Mouse (Mus musculus): ENCODE data around the gene Nod2. TPM values are rescaled to one million over a fixed set of nuclear protein-coding genes. Genes with fewer than 3 reads are reported as not detected.

Gene Nod2
- polyA plus RNA-seq, 1 experiment from 2014 or later, result 0.38 TPM

GRCm38 (mm10) chr8:88666435-88666834 lies 19.3 kb downstream of the Nod2 start:
- no peaks in the 10 kb centered on the region for H3K36me3 ChIP-seq (ENCODE audit: insufficient read depth, low read length)
- H3K27me3 ChIP-seq (ENCODE audit: insufficient read depth, low read length), result no peaks in the 10 kb centered on the region
- H3K27ac ChIP-seq, result no peak overlapping the region
- WGBS, result 36% methylated on average over 1 of the region's 1 CpGs
- no peak overlapping the region for H3K4me2 ChIP-seq (ENCODE audit: low read length)
- no peaks in the 10 kb centered on the region for H3K9me3 ChIP-seq (replicated peaks; ENCODE audit: low read length)
- no peak for TF ChIP-seq CTCF (IDR thresholded peaks at IDR 0.05; ENCODE audit: low read depth)
- no peak for ATAC-seq (replicated peaks; ENCODE audit: low FRiP score, low read depth)
- H3K4me1 ChIP-seq (replicated peaks; ENCODE audit: insufficient read depth, low read length), result peaks cover 5% of the 10 kb centered on the region; the same call in 1 of the 2 replicates
- peak; percentile 61 for DNase-seq (ENCODE audit: low spot score)
- H3K9ac ChIP-seq (ENCODE audit: low read depth, low read length), result no peak overlapping the region
- no peak overlapping the region for H3K4me3 ChIP-seq (replicated peaks; ENCODE audit: low read depth, low read length)

GRCm38 (mm10) chr8:88668400-88669086 lies 21.4 kb downstream of the Nod2 start:
- H3K27me3 ChIP-seq (ENCODE audit: insufficient read depth, low read length), result no peaks in the 10 kb centered on the region
- H3K9ac ChIP-seq (ENCODE audit: low read depth, low read length), result no peak overlapping the region
- H3K4me1 ChIP-seq (replicated peaks; ENCODE audit: insufficient read depth, low read length), result peaks cover 5% of the 10 kb centered on the region; the same call in 1 of the 2 replicates
- no peaks in the 10 kb centered on the region for H3K9me3 ChIP-seq (replicated peaks; ENCODE audit: low read length)
- WGBS, result 51% methylated on average over 14 of the region's 14 CpGs
- no peaks in the 10 kb centered on the region for H3K36me3 ChIP-seq (ENCODE audit: insufficient read depth, low read length)
- no peak overlapping the region for H3K4me3 ChIP-seq (replicated peaks; ENCODE audit: low read depth, low read length)
- TF ChIP-seq CTCF (IDR thresholded peaks at IDR 0.05; ENCODE audit: low read depth), result no peak
- H3K27ac ChIP-seq, result no peak overlapping the region
- DNase-seq (ENCODE audit: low spot score) (peak; percentile 81), ATAC-seq (replicated peaks; ENCODE audit: low FRiP score, low read depth) (0 out of 2 replicates have a peak, but pooled peaks have one; percentile 31)
- no peak overlapping the region for H3K4me2 ChIP-seq (ENCODE audit: low read length)

- no peak overlapping the region for H3K9ac ChIP-seq (ENCODE audit: low read depth, low read length)
- no peaks in the 10 kb centered on the region for H3K9me3 ChIP-seq (replicated peaks; ENCODE audit: low read length)
- no peak for DNase-seq (ENCODE audit: low spot score)
- 0 out of 2 replicates have a peak, but pooled peaks cover 5% of the 10 kb centered on the region for H3K4me1 ChIP-seq (replicated peaks; ENCODE audit: insufficient read depth, low read length)
- H3K27me3 ChIP-seq (ENCODE audit: insufficient read depth, low read length), result no peaks in the 10 kb centered on the region
- no peak overlapping the region for H3K27ac ChIP-seq
- no peak for ATAC-seq (replicated peaks; ENCODE audit: low FRiP score, low read depth)
- no peak for TF ChIP-seq CTCF (IDR thresholded peaks at IDR 0.05; ENCODE audit: low read depth)
- WGBS, result 57% methylated on average over 6 of the region's 6 CpGs
- no peak overlapping the region for H3K4me2 ChIP-seq (ENCODE audit: low read length)
- no peaks in the 10 kb centered on the region for H3K36me3 ChIP-seq (ENCODE audit: insufficient read depth, low read length)
- no peak overlapping the region for H3K4me3 ChIP-seq (replicated peaks; ENCODE audit: low read depth, low read length)
These were observed 23.7 kb downstream of the Nod2 start for GRCm38 (mm10) chr8:88670782-88671181.

GRCm38 (mm10) chr8:88671575-88671974 lies 24.5 kb downstream of the Nod2 start:
- H3K9me3 ChIP-seq (replicated peaks; ENCODE audit: low read length), result no peaks in the 10 kb centered on the region
- no peak overlapping the region for H3K4me3 ChIP-seq (replicated peaks; ENCODE audit: low read depth, low read length)
- no peak for ATAC-seq (replicated peaks; ENCODE audit: low FRiP score, low read depth)
- DNase-seq (ENCODE audit: low spot score), result no peak
- no peak overlapping the region for H3K4me2 ChIP-seq (ENCODE audit: low read length)
- WGBS, result 67% methylated on average over 10 of the region's 10 CpGs
- no peak for TF ChIP-seq CTCF (IDR thresholded peaks at IDR 0.05; ENCODE audit: low read depth)
- no peak overlapping the region for H3K27ac ChIP-seq
- H3K27me3 ChIP-seq (ENCODE audit: insufficient read depth, low read length), result no peaks in the 10 kb centered on the region
- H3K4me1 ChIP-seq (replicated peaks; ENCODE audit: insufficient read depth, low read length), result no peaks in the 10 kb centered on the region
- no peaks in the 10 kb centered on the region for H3K36me3 ChIP-seq (ENCODE audit: insufficient read depth, low read length)
- H3K9ac ChIP-seq (ENCODE audit: low read depth, low read length), result no peak overlapping the region

DNA sequence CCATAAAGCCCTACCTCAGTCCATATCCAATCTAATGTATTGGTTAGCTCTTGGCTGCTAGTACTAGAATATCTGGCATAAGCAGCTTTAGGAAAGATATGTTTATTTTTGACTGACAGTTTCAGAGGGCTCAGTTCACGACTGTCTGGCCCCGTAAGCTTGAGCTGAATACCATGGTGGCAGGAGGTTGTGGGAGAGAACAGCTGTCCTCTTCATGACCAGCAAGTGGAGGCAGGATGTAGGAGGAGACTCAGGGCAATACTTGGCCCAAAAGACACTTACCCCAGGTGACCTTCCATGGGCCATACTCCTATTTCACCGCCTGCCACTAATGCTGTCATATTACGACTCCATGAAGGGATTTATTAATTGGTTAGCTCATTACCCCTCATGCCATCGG lies 26.7 kb downstream of the Nod2 start:
- WGBS, result 66% methylated on average over 5 of the region's 5 CpGs
- H3K9ac ChIP-seq (ENCODE audit: low read depth, low read length), result no peak overlapping the region
- no peak overlapping the region for H3K4me3 ChIP-seq (replicated peaks; ENCODE audit: low read depth, low read length)
- DNase-seq (ENCODE audit: low spot score), result no peak
- H3K27ac ChIP-seq, result no peak overlapping the region
- no peaks in the 10 kb centered on the region for H3K4me1 ChIP-seq (replicated peaks; ENCODE audit: insufficient read depth, low read length)
- H3K9me3 ChIP-seq (replicated peaks; ENCODE audit: low read length), result no peaks in the 10 kb centered on the region
- TF ChIP-seq CTCF (IDR thresholded peaks at IDR 0.05; ENCODE audit: low read depth), result no peak
- no peak for ATAC-seq (replicated peaks; ENCODE audit: low FRiP score, low read depth)
- H3K36me3 ChIP-seq (ENCODE audit: insufficient read depth, low read length), result no peaks in the 10 kb centered on the region
- H3K4me2 ChIP-seq (ENCODE audit: low read length), result no peak overlapping the region
- H3K27me3 ChIP-seq (ENCODE audit: insufficient read depth, low read length), result no peaks in the 10 kb centered on the region

DNA sequence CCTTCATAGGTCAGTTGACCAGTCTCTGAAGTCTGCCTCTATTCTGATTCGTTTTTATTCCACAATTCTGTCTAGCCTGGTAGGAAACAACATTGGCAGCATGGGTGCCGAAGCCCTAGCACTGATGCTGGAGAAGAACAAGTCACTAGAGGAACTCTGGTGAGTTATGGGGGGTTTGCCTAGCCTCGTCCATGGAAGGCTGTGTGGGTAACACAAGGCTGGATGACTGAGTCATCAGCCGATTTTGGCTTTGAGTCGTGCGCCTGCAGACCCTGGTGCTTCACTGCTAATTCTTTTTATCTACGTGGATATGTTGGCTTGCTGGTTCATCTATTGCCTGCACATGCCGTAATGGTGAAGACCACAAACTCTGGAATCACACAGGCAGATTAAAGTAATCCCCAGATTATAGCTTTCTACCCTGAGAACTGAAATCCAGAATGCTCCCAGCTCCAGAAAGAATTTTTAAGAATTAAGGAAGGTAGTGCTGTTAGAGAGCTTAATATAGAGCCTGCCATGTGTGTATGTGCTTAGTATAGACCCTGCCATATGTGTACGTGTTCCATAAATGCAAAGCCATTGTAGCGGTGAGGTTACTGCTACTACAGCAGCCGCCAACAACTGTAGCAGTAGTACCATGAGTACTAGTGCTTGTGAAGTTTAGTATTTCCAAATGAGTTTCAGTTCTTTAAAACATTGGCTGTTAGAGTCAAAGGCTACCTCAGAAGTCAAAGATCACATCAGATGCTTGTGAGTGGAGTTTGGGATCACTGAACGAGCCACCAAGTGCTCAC lies 28.5 kb downstream of the Nod2 start:
- Histone ChIP-seq H3K4me1 (replicated peaks; ENCODE audit: insufficient read depth, low read length) (no peaks in the 10 kb centered on the region), H3K9ac (ENCODE audit: low read depth, low read length) (no peak overlapping the region), H3K27ac (no peak overlapping the region), H3K27me3 (ENCODE audit: insufficient read depth, low read length) (no peaks in the 10 kb centered on the region), H3K4me2 (ENCODE audit: low read length) (no peak overlapping the region), H3K36me3 (ENCODE audit: insufficient read depth, low read length) (no peaks in the 10 kb centered on the region), H3K4me3 (replicated peaks; ENCODE audit: low read depth, low read length) (no peak overlapping the region), H3K9me3 (replicated peaks; ENCODE audit: low read length) (no peaks in the 10 kb centered on the region)
- no peak for ATAC-seq (replicated peaks; ENCODE audit: low FRiP score, low read depth)
- no peak for DNase-seq (ENCODE audit: low spot score)
- WGBS, result 90% methylated on average over 12 of the region's 12 CpGs
- no peak for TF ChIP-seq CTCF (IDR thresholded peaks at IDR 0.05; ENCODE audit: low read depth)
